In the genomic region with DNA sequence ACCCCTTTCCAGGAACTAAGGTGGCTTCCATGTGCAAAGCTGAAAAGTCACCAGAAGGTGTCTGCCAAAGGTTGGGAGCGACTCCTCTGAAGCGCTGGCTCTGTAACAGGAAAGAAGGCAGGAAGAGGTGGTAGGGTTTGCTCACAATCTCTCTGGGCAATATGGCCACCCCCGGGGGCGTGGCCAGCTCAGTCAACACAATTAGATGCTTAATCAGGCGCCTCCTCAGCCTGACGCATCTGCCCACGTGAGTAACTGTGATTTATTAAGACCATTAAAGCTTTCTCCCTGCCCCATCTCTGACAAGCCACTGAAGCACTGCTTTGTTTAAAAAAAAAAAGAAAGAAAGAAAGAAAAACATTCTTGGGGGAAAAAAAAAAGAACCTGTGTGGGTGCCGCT, we compare ENCODE assay signal across 11 mouse cellular contexts. TPM values are rescaled to one million over a fixed set of nuclear protein-coding genes. Genes with fewer than 3 reads are reported as not detected.
DNase-seq lines count a peak whose midpoint lies in the region; ATAC-seq and TF ChIP-seq lines count a peak whose summit lies in the region.
"Had no signal": no experiment of that assay in that cellular context is flagged by ENCODE, and none has a peak within 500 bp of the region (broad histone marks: within the 10 kb centered on the region; RNA-seq: fewer than 3 reads in every experiment).

No protein-coding gene starts in this region.

- no peaks in the 10 kb centered on the region for H3K27me3 ChIP-seq in neural tube, embryonic 12.5 days (replicated peaks)
- H3K27me3 ChIP-seq in neural tube, embryonic 15.5 days (replicated peaks), result peaks cover 2% of the 10 kb centered on the region; the same call in 1 of the 2 replicates
- H3K27me3 ChIP-seq in intestine, postnatal 0 days (replicated peaks; ENCODE audit: control insufficient read depth, insufficient read depth, low read length), result no peaks in the 10 kb centered on the region
- no peaks in the 10 kb centered on the region for H3K27me3 ChIP-seq in stomach, embryonic 16.5 days (ENCODE audit: control insufficient read depth, insufficient read depth, low read length)
- H3K27me3 ChIP-seq in liver, embryonic 12.5 days (replicated peaks), result 0 out of 2 replicates have a peak, but pooled peaks cover 4% of the 10 kb centered on the region
- H3K27me3 ChIP-seq: embryonic facial prominence, embryonic 15.5 days; Patski had no signal

- no peak overlapping the region for H3K9ac ChIP-seq in neural tube, embryonic 12.5 days
- no peak overlapping the region for H3K9ac ChIP-seq in neural tube, embryonic 15.5 days (replicated peaks)
- H3K9ac ChIP-seq in intestine, postnatal 0 days (ENCODE audit: low read depth, low read length), result no peak overlapping the region
- H3K9ac ChIP-seq in stomach, embryonic 16.5 days (ENCODE audit: low read length), result no peak overlapping the region
- no peak overlapping the region for H3K9ac ChIP-seq in liver, embryonic 12.5 days
- H3K9ac ChIP-seq: embryonic facial prominence, embryonic 15.5 days had no signal

- H3K27ac ChIP-seq in neural tube, embryonic 12.5 days, result no peak overlapping the region
- H3K27ac ChIP-seq in neural tube, embryonic 15.5 days (replicated peaks), result no peak overlapping the region
- peak overlapping the region; percentile 46 for H3K27ac ChIP-seq in intestine, postnatal 0 days (ENCODE audit: low read depth, low read length)
- peak overlapping the region; percentile 75; the same call in 1 of the 2 replicates for H3K27ac ChIP-seq in stomach, embryonic 16.5 days (ENCODE audit: low read length)
- no peak overlapping the region for H3K27ac ChIP-seq in liver, embryonic 12.5 days

- WGBS in neural tube, embryonic 12.5 days, result 31% methylated on average over 8 of the region's 8 CpGs
- WGBS in neural tube, embryonic 15.5 days, result 27% methylated on average over 8 of the region's 8 CpGs
- 31% methylated on average over 8 of the region's 8 CpGs for WGBS in intestine, postnatal 0 days
- WGBS in stomach, embryonic 16.5 days, result 51% methylated on average over 8 of the region's 8 CpGs
- WGBS in liver, embryonic 12.5 days (ENCODE audit: insufficient replicate concordance), result 35% methylated on average over 8 of the region's 8 CpGs

- peaks cover 44% of the 10 kb centered on the region for H3K4me1 ChIP-seq in neural tube, embryonic 12.5 days
- H3K4me1 ChIP-seq in neural tube, embryonic 15.5 days, result peaks cover 51% of the 10 kb centered on the region
- H3K4me1 ChIP-seq in intestine, postnatal 0 days (replicated peaks; ENCODE audit: control insufficient read depth, insufficient read depth, low read length), result peaks cover 11% of the 10 kb centered on the region; the same call in 1 of the 2 replicates
- peaks cover 61% of the 10 kb centered on the region for H3K4me1 ChIP-seq in stomach, embryonic 16.5 days (ENCODE audit: control insufficient read depth, insufficient read depth, low read length)
- H3K4me1 ChIP-seq in liver, embryonic 12.5 days, result peaks cover 18% of the 10 kb centered on the region

- no peaks in the 10 kb centered on the region for H3K9me3 ChIP-seq in neural tube, embryonic 12.5 days
- no peaks in the 10 kb centered on the region for H3K9me3 ChIP-seq in neural tube, embryonic 15.5 days (replicated peaks)
- H3K9me3 ChIP-seq in intestine, postnatal 0 days (ENCODE audit: control insufficient read depth), result no peaks in the 10 kb centered on the region
- no peaks in the 10 kb centered on the region for H3K9me3 ChIP-seq in stomach, embryonic 16.5 days (replicated peaks; ENCODE audit: control insufficient read depth, low read length)
- H3K9me3 ChIP-seq in liver, embryonic 12.5 days (replicated peaks), result no peaks in the 10 kb centered on the region
- H3K9me3 ChIP-seq: embryonic facial prominence, embryonic 15.5 days had no signal

- H3K36me3 ChIP-seq in neural tube, embryonic 12.5 days, result no peaks in the 10 kb centered on the region
- no peaks in the 10 kb centered on the region for H3K36me3 ChIP-seq in neural tube, embryonic 15.5 days
- H3K36me3 ChIP-seq in intestine, postnatal 0 days (ENCODE audit: control insufficient read depth, insufficient read depth), result no peaks in the 10 kb centered on the region
- no peaks in the 10 kb centered on the region for H3K36me3 ChIP-seq in stomach, embryonic 16.5 days (ENCODE audit: control insufficient read depth, insufficient read depth, low read length)
- no peaks in the 10 kb centered on the region for H3K36me3 ChIP-seq in liver, embryonic 12.5 days
- H3K36me3 ChIP-seq: embryonic facial prominence, embryonic 15.5 days had no signal

- no peak for TF ChIP-seq CTCF in intestine, postnatal 0 days (IDR thresholded peaks at IDR 0.05; ENCODE audit: low read depth)

- no peak overlapping the region for H3K4me2 ChIP-seq in neural tube, embryonic 12.5 days (replicated peaks)
- H3K4me2 ChIP-seq in neural tube, embryonic 15.5 days, result no peak overlapping the region
- H3K4me2 ChIP-seq in intestine, postnatal 0 days (replicated peaks; ENCODE audit: low read depth), result no peak overlapping the region
- H3K4me2 ChIP-seq in stomach, embryonic 16.5 days (ENCODE audit: low read depth, low read length), result no peak overlapping the region
- H3K4me2 ChIP-seq in liver, embryonic 12.5 days, result no peak overlapping the region
- H3K4me2 ChIP-seq: embryonic facial prominence, embryonic 15.5 days had no signal

- no peak overlapping the region for H3K4me3 ChIP-seq in neural tube, embryonic 12.5 days
- H3K4me3 ChIP-seq in neural tube, embryonic 15.5 days (replicated peaks), result no peak overlapping the region
- H3K4me3 ChIP-seq in intestine, postnatal 0 days (ENCODE audit: low read depth, low read length), result no peak overlapping the region
- H3K4me3 ChIP-seq in stomach, embryonic 16.5 days (replicated peaks; ENCODE audit: low read length), result no peak overlapping the region
- H3K4me3 ChIP-seq in liver, embryonic 12.5 days, result no peak overlapping the region
- H3K4me3 ChIP-seq: embryonic facial prominence, embryonic 15.5 days had no signal

- peak; percentile 76 for DNase-seq in ZHBTc4 (ENCODE audit: low read depth, low spot score)
- DNase-seq: thymus, postnatal 14 days had no signal

- 0 out of 2 replicates have a peak, but pooled peaks have one; percentile 25 for ATAC-seq in neural tube, embryonic 12.5 days (ENCODE audit: low FRiP score, low read depth)
- no peak for ATAC-seq in neural tube, embryonic 15.5 days (ENCODE audit: low FRiP score)
- ATAC-seq in intestine, postnatal 0 days, result no peak
- no peak for ATAC-seq in stomach, embryonic 16.5 days (ENCODE audit: insufficient read depth, low FRiP score)
- no peak for ATAC-seq in cerebellum, adult (ENCODE audit: insufficient number of reproducible peaks, low FRiP score, low TSS enrichment)
- no peak for ATAC-seq in liver, embryonic 12.5 days
- ATAC-seq: midbrain, embryonic 16.5 days; Patski had no signal

RNA-seq across cellular contexts. Expression of gene Sorcs2, which starts 22.1 kb away (rescaled TPM):
- 11.0 and 12.1 TPM in 2 replicates for polyA plus RNA-seq in neural tube, embryonic 12.5 days (2016; fragmentation: Nextera tagmentation; extraction: Ambion mirVana)
- polyA plus RNA-seq in neural tube, embryonic 15.5 days (2015; fragmentation: Nextera tagmentation; extraction: Ambion mirVana), result 14.2 and 14.8 TPM in 2 replicates
- polyA plus RNA-seq in intestine, postnatal 0 days (2015; fragmentation: Nextera tagmentation; extraction: Ambion mirVana), result 3.5 and 3.7 TPM in 2 replicates
- polyA plus RNA-seq in stomach, embryonic 16.5 days (2015; fragmentation: Nextera tagmentation; extraction: Ambion mirVana), result 11.4 and 11.8 TPM in 2 replicates
- polyA plus RNA-seq in liver, embryonic 12.5 days (2016; fragmentation: Nextera tagmentation; extraction: Ambion mirVana), result 1.2 and 1.6 TPM in 2 replicates

Comparison
In these comparisons a context has a peak if more than half of its experiments do, and no peak if none do; other contexts are left out.
1. H3K27ac ChIP-seq: peak in intestine, postnatal 0 days (single experiment) and stomach, embryonic 16.5 days (single experiment); none in neural tube, embryonic 12.5 days (single experiment), neural tube, embryonic 15.5 days (single experiment) and liver, embryonic 12.5 days (single experiment).